Mouse (Mus musculus): ENCODE measurements around the gene Cdh22. TPM values are rescaled to one million over a fixed set of nuclear protein-coding genes. Genes with fewer than 3 reads are reported as not detected.
A peak's percentile ranks its signal among the peaks of the same experiment; 100 is the strongest.

Gene Cdh22
- total RNA-seq, 2 experiments from 2014 or later = 0.52 to 1.0 TPM

DNA sequence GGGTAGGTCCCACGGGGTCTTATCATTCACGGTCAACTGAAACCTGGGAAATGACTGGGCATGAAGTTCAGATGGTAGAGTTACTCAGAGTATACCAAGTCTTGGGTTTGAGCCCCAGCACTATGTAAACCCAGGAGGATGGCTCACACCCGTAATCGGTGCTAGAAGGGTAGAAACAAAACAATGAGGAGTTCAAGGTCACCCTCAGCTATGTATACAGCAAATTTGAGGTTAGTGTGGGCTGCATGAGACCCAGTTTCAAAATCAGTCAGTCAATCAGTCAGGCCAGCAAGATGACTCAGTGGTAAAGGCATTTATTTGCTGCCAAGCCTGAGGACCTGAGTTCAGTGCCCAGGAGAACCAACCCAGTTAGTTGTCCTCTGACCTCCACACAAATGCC, 27.6 kb downstream of the Cdh22 start:
- DNase-seq = no peak

DNA sequence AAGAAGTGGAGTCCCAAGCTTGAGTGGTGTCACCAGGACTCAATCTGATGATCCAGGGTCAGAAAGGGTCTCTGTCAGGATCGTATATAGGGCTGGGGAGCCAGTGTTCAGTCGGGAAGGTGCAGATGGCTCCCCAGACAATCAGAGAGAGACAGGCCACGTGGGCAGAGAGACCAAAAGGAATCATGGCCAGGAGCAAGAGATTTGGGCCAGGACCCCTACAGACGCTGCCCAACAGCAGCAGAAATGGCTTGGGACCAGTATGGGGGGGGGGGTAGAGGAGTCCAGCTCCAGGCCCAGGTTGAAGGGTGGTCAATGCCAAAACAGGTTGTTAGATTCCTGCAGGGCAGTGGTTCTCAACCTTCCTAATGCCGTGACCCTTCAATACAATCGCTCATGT, 29.2 kb downstream of the Cdh22 start:
- no peak for DNase-seq

DNA sequence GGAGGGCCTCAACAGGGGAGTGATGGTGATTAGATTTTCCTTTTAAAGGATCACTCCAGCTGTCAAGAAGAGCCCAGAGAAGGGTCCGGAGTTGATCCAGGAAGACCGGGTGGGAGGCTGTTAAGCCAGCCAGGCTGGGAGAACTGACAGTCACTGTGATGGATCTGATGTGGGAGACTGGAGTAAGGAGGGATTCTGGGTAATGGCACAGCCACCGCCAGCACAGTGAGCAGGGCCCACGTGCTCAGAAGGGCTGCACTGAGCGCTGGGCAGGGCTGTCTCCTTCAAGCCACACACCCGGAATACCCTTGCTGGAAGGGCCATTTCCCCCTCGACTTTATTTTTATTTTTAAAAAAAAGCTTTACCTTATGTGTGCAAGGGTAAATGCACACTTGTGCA, 29.7 kb downstream of the Cdh22 start:
- no peak for DNase-seq

DNA sequence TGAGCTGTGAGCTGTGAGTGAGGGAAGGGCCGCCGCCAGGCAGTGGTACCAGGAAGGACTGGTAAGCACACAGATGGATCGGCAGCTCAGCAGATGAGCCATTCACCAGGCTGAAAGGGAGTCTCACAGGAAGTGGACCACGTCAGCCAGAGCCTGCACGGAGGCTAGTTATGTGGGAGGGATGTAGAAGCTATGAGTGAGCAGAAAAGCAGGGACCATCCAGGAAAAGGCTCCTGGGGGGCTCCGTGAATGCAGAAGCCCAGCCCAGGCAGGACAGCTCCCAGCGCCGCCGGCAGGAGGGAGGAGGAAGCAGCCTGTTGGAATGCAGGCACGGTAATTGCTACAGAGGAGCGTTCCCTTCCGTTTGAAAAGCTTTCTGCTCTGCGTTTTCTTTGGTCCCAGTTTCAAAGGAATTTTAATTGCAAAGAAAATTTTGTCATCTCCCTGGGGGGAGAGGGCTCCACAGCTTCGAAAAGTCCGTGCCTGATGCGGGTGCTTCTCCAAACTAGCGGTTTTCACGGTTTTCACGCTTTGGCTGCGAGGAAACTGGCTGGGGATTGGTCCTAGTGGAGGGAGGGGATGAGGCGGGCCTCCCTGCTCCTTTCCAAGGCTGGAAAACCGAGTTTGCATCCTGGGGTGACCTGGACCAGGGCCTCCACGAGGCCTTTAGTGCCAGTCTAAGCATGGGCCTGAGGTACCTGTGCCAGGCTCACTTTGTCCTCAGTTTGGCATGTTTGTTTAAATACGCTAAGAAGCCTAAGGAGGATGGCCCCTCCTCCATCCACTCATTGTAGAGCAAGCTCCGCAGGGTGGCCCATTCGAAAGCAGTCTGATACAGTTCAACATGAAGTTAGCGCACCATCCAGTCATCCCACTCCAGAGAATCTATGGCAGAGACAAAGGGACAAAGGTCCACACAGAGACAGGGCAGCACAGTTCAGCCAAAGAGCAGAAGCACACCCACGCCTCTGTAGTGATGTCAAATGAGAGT, 32.6 kb downstream of the Cdh22 start:
- peak in 1 of 2 experiments; percentile 15 for DNase-seq

DNA sequence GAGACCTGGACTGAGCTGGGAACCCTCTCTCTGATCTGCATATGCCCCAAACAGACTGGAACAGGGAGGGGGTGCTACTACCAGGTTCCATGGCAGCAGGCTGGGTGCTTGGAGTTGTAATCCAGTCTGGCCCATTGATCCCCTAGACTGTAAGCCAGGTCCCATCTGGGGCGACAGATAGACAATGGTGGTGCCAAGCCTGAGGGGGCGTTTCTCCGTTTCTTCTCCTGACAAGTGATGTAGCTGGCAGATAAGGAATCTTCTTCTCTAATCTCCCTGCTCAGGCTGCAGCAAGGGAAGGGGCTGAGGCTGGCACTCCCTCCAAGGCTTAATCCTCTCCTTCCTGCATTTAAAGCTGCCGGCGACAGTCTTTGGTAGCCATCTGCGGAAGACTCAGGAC, 37.1 kb downstream of the Cdh22 start:
- DNase-seq = no peak

DNA sequence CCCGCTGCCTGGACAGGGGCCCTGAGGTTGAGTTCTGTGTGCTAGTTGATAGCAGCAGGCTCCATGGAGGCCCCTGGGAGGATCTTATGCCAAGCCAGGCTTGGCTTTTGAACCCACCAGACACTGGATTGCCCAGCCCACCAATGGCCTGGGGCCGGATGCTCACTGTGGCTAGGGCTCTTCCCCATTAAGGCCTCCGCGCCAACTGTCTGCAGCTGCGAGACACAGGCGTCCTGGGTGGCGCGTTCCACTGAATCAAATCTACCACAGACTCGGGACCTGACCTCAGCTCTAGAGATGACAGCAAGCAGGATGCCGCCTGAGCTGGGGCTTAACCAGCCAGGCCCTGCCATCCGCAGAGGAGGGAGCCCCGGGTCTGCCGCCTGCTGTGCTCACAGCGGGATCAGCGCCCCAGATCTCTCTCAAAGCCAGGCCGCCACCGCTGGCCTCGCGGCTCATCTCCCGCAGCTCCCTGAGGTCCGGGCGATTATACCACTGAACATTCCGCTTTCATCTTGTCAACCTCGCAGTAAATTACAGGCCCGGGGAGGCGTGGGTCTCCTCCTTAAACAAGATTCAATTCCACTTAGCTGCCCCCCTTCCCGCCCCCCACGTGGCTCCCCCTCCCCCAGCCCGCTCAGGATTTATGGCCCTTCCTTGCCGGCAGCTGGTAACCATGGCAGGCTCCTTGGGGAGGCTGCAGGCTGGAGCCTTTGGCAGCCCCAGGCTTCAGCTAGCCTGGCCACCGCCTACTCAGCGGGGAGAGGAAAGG, 39.1 kb downstream of the Cdh22 start:
- DNase-seq = no peak

DNA sequence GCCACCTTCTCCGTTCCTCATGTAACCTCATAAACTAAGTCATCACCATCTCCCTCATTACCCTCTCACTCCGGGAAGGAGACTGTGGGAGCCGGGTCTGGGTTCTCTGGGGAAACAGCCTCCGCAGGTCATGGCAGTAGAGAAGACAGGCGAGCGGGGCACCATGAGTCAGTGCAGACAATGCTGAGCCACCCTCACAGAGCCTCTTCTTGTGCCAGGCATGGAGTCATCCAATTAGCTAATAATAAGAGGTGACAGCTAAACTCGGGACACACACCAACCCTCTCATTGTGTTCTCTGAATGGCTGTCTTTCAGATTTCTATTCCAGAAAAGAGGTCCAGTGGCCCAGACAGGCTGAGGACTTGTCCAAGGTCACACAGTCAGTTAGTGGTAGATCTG, 43.2 kb downstream of the Cdh22 start:
- no peak for DNase-seq

DNA sequence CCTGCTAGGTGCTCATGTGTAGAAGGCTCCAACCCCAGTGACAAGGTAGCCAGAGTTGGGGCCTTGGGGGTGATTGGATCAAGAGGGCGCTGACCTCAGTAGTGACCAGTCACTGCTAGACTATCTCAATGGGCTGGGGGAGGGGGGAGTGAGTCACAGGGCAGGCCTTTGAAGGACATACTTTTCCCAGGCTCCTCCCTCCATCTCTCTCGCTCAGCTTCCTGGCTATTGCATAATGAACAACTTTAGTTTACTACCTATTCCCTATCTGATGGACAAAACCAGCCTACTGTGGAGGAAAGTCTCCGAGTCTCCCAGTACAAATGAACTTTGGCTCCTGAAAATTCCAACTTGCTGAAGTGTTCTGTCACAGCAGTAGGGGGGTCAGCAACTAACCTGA, 45.1 kb downstream of the Cdh22 start:
- no peak for DNase-seq

DNA sequence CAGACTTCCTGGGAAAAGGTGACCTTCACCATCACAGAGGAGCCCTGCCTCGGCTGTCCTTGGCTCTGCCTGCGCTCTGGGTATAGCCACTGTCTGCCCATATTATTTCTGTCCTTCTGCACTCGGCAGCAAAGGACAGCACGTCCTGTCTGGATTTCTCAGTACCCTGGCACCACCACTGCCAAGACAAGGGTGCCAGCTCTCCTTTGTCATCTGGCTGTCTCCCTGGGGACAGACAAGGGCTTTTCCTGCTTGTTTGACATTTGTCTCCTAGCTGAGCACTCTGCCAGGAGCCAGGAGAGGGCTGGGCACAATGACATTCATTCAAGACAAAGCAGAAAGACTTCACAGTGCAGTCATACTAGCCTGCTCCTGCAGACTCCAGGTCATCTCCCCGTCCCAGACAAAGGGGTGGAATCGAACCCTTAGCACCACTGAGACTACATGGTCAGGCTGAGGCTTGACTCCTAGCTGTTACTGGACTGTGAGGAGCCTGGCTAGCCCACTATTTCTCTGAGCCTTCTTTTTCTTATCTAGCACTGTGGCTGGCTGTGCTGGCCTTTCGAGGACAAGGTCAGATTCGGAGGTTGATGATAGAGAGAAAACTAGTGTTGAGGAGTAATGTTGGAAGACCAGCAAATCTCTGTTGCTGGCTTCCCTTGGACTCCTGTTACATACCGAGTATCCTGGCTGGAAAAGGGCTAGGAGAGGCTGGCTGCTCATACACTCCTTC, 46.8 kb downstream of the Cdh22 start:
- peak; percentile 57 to 84 for DNase-seq

DNA sequence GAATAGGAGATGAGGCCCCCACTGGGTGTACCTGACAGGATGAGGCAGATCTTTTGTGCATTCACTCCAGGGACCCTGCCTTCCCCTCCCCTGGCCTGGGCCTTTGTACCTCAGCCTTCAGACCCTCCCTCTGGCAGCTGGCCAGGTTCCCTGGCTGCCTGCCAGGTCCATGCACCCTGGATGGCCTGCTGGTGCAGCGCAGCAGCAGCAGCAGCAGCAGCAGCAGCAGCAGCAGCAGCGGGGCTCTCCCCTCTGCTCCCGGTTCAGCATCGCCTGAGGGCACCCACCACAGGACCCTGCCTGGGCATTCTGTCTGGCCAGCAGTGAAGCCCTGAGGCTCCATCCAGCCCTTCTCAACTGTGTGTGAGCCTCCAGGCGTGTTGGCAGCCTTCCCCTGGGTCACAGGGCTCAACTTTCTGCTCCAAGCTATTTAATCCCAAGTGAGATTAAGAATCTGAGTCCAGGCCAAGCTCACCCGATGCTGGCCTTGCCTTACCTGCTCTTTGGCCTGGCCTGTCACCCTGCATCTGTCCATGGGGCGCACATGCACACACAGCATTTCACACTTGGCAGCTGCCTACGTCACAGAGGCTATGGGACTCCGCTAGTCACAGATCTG, 50.5 kb downstream of the Cdh22 start:
- peak; percentile 32 to 43 for DNase-seq

DNA sequence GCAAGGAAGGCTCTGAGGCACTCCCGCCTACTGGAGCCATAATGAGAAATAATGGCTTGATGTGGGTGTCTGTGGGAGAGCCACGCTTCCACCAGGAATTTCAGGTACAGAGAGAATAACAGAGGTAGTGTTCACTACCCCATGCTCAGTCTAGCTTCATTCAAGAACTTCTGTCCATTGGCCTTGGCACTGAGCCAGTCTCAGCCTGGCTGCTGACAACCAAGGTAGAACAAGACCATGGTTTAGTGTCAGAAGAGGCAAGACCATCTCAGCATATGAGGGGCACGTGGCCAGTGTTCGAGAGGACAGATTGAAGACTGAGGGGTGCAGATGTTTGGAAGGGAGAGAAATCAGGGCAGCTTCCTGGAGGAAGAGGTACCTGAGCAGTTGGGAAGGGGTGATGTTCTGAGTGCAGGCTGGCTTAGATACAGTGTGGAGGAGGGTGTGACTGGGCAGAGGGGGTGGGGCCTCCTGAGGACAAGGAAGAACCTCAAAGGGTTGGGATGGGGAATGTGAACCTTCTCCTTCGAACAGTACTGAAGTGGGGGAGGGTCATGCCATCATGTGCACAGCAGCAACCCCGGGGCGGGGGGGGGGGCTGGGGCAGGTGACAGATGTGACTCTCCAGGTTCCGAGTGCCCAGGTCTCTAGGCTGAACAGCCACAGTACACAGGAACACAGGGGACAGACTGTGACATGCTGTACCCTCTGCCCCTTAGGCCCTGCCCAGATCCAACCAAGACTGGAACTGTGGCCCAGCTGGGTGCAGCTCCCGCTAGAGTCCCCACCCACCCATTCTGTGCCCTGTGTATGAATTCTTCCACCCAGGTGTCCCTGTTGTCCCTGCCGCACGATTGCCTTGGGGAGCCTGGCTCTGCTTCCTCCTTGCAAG, 52.3 kb downstream of the Cdh22 start:
- DNase-seq = no peak

DNA sequence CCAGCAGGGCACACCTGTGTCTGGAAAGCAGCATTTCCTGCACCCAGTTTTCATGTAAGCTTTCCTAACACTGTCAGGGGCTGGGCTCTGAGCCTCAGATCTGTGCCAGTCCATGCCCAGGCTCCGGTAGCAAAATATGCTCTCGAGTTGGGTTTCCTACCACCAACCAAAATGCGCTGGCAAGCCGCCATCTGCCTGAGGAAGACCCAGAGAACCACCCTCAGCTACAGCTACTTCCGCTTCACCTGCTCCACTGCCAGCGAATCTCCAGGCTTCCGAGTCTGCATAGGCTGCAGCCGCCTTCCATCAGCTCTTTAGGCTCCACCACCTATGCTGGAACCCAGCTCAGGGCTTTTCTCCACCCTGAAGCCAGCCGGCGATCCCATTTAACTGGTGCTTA, 55.4 kb downstream of the Cdh22 start:
- no peak for DNase-seq

DNA sequence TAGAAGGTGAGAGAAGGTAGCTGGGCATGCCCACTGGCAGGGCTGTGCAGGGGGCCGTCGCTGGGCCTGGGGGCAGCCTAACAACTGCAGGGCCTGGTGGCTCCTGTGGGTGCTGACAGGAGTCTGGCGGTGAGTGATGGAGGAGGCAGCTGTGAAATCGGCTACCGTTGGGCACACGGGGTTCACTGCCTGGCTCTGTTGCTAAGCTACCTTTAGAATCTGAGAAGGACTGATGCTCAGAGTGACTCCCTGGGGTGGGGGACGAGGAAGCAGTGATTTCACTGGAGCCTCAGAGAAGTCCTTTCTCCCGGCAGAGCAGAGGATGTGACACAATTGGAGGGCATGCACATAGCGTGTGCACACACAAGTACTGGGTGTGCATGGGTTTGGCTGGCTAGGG, 57.7 kb downstream of the Cdh22 start:
- no peak for DNase-seq

DNA sequence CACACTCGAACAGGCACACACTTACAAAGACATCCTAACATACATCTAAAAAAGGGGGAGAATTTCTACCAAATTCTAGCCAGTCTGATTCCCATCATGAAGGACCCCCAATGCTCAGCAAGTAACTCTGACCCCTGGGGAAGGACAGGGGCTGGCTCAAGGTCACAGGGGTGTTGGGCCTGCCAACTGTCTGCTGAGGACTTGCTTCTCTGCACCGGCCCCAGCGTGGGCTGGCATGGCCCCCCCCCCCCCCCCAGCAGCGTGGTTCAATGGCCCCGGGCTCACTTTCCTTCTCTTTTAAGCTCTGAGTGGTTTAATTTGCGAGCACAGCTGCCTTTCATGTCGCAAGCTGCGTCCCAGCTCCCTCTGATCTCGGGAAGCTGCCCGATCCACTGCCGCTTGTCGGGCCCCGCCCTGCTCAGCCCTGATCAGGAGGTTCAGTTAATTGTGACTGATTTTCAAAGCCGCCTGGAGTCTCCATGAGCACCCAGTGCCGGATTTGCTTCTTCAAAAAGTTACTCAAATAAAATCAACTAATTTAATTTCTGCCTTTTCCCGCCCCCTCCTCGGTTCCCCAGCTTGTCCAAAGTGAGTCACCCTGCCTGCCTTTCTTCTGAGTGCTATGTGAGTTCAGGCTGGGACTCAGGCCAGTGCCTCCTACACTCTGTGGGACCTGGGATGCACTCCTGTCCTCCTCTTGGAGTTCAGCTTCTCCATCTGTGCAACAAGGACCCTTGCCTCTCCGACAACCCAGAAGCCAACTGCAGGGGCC, 67.8 kb downstream of the Cdh22 start:
- DNase-seq = peak in 1 of 2 experiments; percentile 11

DNA sequence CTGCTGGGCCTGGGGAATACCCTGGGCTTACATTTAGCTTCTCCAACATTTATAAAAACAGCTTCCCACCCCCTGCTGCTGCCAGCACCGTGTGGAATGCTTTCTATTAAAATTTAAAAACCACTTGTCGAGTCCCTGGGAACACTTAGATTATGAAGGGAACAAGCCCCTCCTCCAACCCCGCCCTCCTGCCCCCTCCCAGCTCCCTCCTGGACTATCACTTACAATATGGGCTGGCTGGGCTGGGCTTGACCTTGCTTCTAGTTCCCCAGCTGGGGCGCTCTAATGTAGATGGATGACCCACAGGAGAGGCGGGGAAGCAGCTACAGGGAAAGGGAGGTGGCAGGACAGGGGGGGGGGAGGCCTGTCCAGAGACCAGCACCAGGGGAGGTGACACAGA, 72.4 kb downstream of the Cdh22 start:
- no peak for DNase-seq

DNA sequence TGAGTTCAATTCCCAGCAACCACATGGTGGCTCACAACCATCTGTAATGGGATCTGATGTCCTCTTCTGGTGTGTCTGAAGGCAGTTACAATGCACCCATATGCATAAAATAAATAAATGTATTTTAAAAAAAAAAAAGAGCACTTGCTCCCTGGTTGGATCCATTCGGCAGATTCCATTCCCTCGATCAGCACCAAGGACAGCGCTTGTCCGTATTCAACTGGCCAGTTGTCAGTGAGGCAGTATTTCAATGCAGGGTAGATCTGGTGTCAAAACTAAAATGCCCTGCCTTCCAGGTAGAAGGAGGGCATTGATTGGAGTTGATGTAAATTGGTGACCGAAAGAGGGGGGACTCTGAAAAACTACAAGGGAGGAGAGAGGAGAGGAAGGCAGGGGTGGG, 74.2 kb downstream of the Cdh22 start:
- DNase-seq = peak in 1 of 2 experiments; percentile 70

DNA sequence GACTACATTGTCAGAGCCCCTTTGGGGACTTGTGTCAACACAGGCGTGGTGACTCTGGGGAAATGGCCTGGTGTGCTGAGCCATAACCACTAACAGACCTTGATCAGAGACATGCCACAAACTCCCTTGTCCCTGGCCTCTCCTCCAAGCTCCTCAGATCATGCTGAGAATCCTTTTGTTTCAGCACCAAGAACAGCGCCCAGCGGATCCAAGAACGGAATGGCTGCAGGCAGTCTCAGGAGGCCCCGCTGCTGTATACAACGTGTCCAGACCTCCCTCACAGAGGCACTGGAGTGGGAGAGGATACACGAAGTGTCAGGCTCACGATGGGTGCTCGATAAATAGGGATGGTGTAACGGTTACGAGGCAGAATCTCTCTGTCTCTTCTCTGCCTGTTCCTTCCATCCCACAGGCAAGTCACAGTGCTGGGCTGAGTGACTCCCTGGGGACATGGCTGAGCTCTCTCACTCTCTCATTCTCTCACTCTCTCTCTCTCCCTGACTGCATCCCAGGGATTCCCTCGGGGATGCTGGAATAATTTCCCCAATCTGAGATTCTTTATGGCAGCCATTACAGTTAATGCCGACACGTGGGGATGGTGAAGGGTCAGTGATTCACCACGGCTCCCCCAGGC, 75.5 kb downstream of the Cdh22 start:
- peak; percentile 16 to 65 for DNase-seq

DNA sequence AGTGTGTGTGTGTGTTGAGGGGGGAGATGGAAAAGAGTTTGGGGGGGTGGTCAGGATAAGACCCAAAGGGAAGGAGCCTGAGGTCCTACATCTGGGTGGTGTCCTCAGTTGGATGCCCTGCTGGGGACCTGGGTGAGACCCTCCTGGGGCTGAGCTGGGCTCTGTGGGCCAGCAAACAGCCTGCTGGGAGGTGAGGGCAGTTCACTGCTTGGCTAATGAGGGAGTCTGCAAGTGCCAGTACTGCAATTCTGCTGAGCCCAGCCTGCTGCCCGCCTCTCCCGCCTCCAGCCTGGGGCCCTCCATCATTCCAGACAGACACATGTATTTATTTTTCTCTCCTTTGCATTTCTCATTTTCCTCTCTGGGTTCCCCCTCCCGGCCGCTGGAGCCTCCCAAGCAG, 76.3 kb downstream of the Cdh22 start:
- DNase-seq = no peak

DNA sequence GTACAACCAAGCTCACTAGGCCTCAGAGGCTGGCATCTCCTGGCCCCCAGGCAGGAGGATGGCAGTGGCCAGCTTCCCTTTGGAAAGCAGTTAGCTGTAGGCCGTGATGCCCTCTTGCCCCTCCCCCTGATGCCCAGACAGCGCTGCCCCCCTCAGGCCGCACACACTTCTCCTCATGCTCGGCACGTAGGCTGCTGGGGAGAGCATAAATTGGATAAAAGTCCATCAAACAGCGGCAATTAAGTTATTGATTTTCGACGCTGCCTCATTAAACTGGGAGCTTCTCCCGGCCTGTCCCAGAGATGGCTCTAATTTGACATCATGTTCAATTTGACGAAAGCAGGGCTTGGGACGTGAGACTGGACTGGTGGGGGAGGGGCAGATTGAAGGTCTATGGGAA, 76.8 kb downstream of the Cdh22 start:
- DNase-seq = no peak

DNA sequence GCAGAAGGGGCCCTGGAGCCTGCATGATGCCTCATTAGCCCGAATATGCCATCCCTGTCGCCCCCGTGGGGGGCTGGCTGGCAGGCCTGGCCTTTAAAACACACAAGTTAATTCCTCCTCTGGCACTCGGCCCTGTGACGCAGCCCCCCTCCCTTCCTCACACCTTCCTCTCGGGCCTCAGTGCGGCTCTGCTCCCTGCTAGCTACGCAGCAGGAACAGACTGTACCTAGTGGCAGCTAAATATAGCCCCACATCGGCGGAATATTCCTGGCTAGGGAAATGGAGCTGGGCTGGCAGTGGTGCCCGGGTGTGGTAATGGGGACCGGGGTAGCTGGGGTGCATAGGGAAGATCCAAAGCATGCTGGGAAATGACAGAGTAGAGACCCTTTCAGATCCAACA, 81.6 kb downstream of the Cdh22 start:
- DNase-seq = peak; percentile 73 to 79

All from heart, adult 18-20 months (tissue).